Mouse (Mus musculus): ENCODE measurements around the gene Snu13. TPM values are rescaled to one million over a fixed set of nuclear protein-coding genes. Genes with fewer than 3 reads are reported as not detected.

The Snu13 gene
- polyA plus RNA-seq, 1 experiment from 2014 or later: 289 TPM

DNA sequence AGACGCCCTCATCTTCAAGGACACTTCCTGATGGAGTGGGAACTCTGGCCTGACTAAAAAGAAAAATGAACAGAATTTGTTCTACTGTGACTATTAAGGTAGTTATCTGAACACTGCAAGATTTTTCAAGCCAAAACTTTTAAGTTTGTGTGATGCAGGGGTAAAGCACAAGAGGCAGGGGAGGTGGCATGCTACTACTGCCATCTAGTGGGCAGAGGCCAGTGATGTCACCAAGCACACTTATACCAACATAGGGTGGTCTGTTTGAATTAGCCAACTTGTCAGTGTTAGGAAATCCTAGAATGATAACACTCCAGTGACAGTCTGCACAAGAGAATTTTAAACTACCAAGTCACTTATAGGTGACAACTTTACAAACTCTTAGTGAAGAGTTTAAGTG is 6.7 kb downstream of the Snu13 start:
- ATAC-seq (replicated peaks; ENCODE audit: low FRiP score) (no peak), DNase-seq (ENCODE audit: low spot score) (peak; percentile 75)
- WGBS: 92% methylated on average over 1 of the region's 1 CpGs
- no peaks in the 10 kb centered on the region for H3K27me3 ChIP-seq (ENCODE audit: control insufficient read depth, insufficient read depth, low read length)
- H3K27ac ChIP-seq (ENCODE audit: low read depth, low read length): no peak overlapping the region
- no peaks in the 10 kb centered on the region for H3K9me3 ChIP-seq (ENCODE audit: control insufficient read depth, low read length)
- no peak overlapping the region for H3K4me2 ChIP-seq (ENCODE audit: low read depth, low read length, severe bottlenecking)
- H3K4me3 ChIP-seq (ENCODE audit: low read depth, low read length): no peak overlapping the region
- no peaks in the 10 kb centered on the region for H3K4me1 ChIP-seq (replicated peaks; ENCODE audit: control insufficient read depth, insufficient read depth, low read length)
- H3K36me3 ChIP-seq (ENCODE audit: control insufficient read depth, insufficient read depth, low read length): peaks cover 2% of the 10 kb centered on the region; the same call in 1 of the 2 replicates
- H3K9ac ChIP-seq (ENCODE audit: low read length): no peak overlapping the region

DNA sequence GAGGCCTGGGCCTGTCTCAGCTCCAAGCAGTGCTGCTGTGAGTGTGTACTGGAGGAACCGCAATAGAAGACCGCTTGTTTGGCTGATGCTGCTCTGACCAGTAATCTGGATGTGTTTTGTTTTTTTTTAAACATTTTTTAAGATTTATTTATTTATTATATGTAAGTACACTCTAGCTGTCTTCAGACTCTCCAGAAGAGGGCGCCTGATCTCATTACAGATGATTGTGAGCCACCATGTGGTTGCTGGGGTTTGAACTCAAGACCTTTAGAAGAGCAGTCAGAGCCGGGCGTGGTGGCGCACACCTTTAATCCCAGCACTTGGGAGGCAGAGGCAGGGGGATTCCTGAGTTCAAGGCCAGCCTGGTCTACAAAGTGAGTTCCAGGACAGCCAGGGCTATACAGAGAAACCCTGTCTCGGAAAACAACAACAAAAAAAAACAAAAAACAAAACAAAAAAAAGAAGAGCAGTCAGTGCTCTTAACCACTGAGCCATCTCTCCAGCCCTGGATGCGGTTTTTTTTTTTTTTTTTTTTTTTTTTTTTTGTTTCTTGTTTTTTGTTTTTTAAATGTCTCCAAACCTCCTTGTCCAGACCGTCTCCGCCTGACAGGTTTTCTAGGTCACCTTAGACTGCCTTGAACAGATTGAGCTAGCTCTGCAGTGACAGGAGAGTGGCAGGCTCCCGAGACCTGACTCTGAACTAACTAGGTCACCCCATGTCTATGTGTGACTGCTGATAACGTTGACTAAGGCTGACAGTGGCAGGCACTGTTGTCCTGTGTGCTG is 11.3 kb downstream of the Snu13 start:
- no peak overlapping the region for H3K4me3 ChIP-seq (ENCODE audit: low read depth, low read length)
- no peak overlapping the region for H3K27ac ChIP-seq (ENCODE audit: low read depth, low read length)
- H3K4me1 ChIP-seq (replicated peaks; ENCODE audit: control insufficient read depth, insufficient read depth, low read length): no peaks in the 10 kb centered on the region
- WGBS: 86% methylated on average over 12 of the region's 12 CpGs
- H3K27me3 ChIP-seq (ENCODE audit: control insufficient read depth, insufficient read depth, low read length): no peaks in the 10 kb centered on the region
- no peaks in the 10 kb centered on the region for H3K9me3 ChIP-seq (ENCODE audit: control insufficient read depth, low read length)
- ATAC-seq (replicated peaks; ENCODE audit: low FRiP score) (no peak), DNase-seq (ENCODE audit: low spot score) (no peak)
- no peak overlapping the region for H3K4me2 ChIP-seq (ENCODE audit: low read depth, low read length, severe bottlenecking)
- H3K36me3 ChIP-seq (ENCODE audit: control insufficient read depth, insufficient read depth, low read length): peaks cover 2% of the 10 kb centered on the region; the same call in 1 of the 2 replicates
- H3K9ac ChIP-seq (ENCODE audit: low read length): no peak overlapping the region

DNA sequence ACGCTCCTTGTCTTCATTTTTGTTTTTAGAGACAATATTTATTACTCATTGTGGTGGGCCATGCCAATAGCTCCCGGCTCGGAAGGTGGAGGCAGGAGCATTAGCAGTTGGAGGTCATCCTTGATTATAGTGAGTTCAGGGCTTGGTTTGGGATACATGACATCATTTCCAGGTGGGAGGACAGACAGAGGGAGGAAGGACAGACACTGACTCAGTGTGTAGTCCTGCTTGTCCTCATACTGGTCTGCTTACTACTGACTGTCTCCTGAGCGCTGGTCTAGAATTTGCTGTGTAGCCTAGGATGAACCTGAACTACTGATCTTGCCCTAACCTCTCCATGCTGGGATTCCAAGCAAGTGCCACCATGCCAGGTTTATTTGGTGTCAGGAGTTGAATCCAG is 13.6 kb downstream of the Snu13 start, which contains the start of gene Desi1:
Desi1 (minus strand) TSS at position 101 of the 400 bp plus-strand sequence.
- Histone ChIP-seq H3K4me1 (replicated peaks; ENCODE audit: control insufficient read depth, insufficient read depth, low read length) (no peaks in the 10 kb centered on the region), H3K27ac (ENCODE audit: low read depth, low read length) (no peak within 1 kb of the TSS), H3K9me3 (ENCODE audit: control insufficient read depth, low read length) (no peaks in the 10 kb centered on the region), H3K9ac (ENCODE audit: low read length) (no peak within 1 kb of the TSS), H3K4me2 (ENCODE audit: low read depth, low read length, severe bottlenecking) (no peak within 1 kb of the TSS), H3K4me3 (ENCODE audit: low read depth, low read length) (no peak within 1 kb of the TSS), H3K27me3 (ENCODE audit: control insufficient read depth, insufficient read depth, low read length) (no peaks in the 10 kb centered on the region), H3K36me3 (ENCODE audit: control insufficient read depth, insufficient read depth, low read length) (peaks cover 3% of the 10 kb centered on the region; the same call in 1 of the 2 replicates)
- no peak for ATAC-seq (replicated peaks; ENCODE audit: low FRiP score)
- WGBS: 94% methylated on average over 4 of the region's 4 CpGs
- no peak for DNase-seq (ENCODE audit: low spot score)

DNA sequence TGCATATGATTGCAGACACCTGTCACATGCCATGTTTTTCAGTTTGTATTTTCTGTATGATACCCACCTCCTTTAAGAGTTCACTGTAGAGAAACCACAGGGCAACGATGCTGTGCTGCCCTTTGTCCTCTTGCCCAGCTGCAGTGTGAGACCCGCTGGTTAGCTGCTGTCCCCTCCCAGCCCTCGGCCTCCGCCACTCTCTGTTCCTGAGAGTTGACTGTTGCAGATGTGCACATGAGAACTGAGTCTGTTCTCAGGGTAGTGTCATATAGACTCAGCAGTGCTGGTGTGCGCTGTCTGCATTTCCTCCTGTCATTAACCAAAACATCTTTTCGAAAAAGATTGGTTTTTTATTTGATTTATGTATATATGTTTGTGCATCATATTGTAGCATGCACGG is 15.0 kb downstream of the Snu13 start:
- peaks cover 7% of the 10 kb centered on the region; the same call in 1 of the 2 replicates for H3K36me3 ChIP-seq (ENCODE audit: control insufficient read depth, insufficient read depth, low read length)
- H3K4me3 ChIP-seq (ENCODE audit: low read depth, low read length): no peak overlapping the region
- DNase-seq (ENCODE audit: low spot score) (no peak), ATAC-seq (replicated peaks; ENCODE audit: low FRiP score) (no peak)
- no peak overlapping the region for H3K9ac ChIP-seq (ENCODE audit: low read length)
- H3K27ac ChIP-seq (ENCODE audit: low read depth, low read length): no peak overlapping the region
- WGBS: 91% methylated on average over 7 of the region's 7 CpGs
- no peaks in the 10 kb centered on the region for H3K9me3 ChIP-seq (ENCODE audit: control insufficient read depth, low read length)
- H3K4me2 ChIP-seq (ENCODE audit: low read depth, low read length, severe bottlenecking): no peak overlapping the region
- no peaks in the 10 kb centered on the region for H3K27me3 ChIP-seq (ENCODE audit: control insufficient read depth, insufficient read depth, low read length)
- H3K4me1 ChIP-seq (replicated peaks; ENCODE audit: control insufficient read depth, insufficient read depth, low read length): no peaks in the 10 kb centered on the region

DNA sequence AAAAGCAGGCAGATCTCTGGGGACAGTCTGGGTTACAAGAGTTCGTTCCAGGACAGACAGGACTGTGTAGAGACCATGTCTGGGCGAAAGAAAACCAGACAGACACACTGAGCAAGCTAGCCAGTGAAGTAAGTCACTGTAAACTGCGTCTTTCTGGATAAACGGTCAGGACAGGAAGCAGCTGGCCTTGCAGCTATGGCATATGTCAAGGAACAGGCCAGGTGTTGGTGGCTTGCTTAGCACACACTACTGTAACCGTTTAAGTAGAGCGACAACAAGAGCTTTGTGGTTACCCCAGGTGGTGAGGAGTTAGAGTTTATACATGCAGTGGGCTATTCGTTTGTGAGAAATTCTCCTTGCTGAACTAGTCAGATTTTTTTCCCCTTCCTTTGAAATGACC is 19.7 kb downstream of the Snu13 start:
- no peaks in the 10 kb centered on the region for H3K27me3 ChIP-seq (ENCODE audit: control insufficient read depth, insufficient read depth, low read length)
- WGBS: 92% methylated on average over 7 of the region's 7 CpGs
- DNase-seq (ENCODE audit: low spot score): no peak
- peaks cover 17% of the 10 kb centered on the region for H3K36me3 ChIP-seq (ENCODE audit: control insufficient read depth, insufficient read depth, low read length)
- H3K4me1 ChIP-seq (replicated peaks; ENCODE audit: control insufficient read depth, insufficient read depth, low read length): no peaks in the 10 kb centered on the region
- no peaks in the 10 kb centered on the region for H3K9me3 ChIP-seq (ENCODE audit: control insufficient read depth, low read length)
- no peak overlapping the region for H3K9ac ChIP-seq (ENCODE audit: low read length)
- no peak overlapping the region for H3K4me2 ChIP-seq (ENCODE audit: low read depth, low read length, severe bottlenecking)
- H3K27ac ChIP-seq (ENCODE audit: low read depth, low read length): no peak overlapping the region
- no peak overlapping the region for H3K4me3 ChIP-seq (ENCODE audit: low read depth, low read length)
- ATAC-seq (replicated peaks; ENCODE audit: low FRiP score): no peak

DNA sequence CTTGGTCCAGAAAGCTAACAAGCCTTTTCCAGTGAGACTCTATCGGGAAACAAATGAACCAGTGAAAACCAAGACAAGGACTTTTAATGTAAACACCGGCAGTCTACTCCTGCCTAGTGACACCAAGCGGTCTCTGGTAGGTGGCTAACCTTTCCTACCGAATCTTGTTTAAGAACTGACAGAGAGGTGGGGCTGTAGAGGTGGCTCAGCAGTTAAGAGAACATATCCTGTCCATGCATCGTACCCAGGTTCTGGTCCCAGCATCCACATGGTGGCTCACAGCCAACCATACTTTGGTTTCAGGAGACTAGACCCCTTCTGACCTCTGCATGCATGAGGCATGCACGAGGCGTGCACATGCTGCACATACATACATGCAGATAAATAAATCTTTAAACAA is 20.1 kb downstream of the Snu13 start:
- Histone ChIP-seq H3K9ac (ENCODE audit: low read length) (no peak overlapping the region), H3K4me3 (ENCODE audit: low read depth, low read length) (no peak overlapping the region), H3K4me2 (ENCODE audit: low read depth, low read length, severe bottlenecking) (no peak overlapping the region), H3K4me1 (replicated peaks; ENCODE audit: control insufficient read depth, insufficient read depth, low read length) (no peaks in the 10 kb centered on the region), H3K36me3 (ENCODE audit: control insufficient read depth, insufficient read depth, low read length) (peaks cover 17% of the 10 kb centered on the region), H3K27ac (ENCODE audit: low read depth, low read length) (no peak overlapping the region), H3K9me3 (ENCODE audit: control insufficient read depth, low read length) (no peaks in the 10 kb centered on the region), H3K27me3 (ENCODE audit: control insufficient read depth, insufficient read depth, low read length) (no peaks in the 10 kb centered on the region)
- ATAC-seq (replicated peaks; ENCODE audit: low FRiP score) (no peak), DNase-seq (ENCODE audit: low spot score) (no peak)
- 95% methylated on average over 7 of the region's 7 CpGs for WGBS

DNA sequence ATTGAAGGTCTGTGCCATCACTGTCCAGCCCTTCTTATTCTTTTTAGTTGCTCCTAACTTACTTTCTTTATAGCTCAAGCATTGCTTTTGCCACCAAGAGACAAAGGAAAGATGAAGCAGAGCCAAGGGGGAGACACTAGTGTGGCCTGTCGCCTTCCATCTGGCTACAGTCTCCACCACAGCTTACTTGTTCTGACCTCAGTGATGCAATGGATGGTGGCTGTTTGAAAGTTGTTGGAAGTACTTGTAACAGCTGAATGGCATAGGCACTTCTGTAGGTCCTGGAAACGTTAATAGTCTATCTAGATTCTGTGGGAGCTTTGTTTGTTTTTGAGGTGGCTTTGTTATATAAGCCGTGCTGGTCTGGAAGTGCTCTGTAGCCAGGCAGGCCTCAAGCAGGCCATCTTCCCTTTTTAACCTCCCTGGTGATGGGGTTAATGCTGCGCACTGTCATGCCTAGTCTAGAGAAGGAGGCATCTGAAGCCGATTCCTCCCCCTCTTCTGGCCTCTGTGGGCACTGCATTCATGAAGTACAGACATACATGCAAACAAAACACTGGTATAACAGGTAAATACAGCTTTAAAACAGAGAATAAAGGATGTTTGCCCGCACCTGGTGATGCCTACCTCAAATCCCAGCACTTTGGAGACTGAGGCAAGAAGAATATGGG is 23.3 kb downstream of the Snu13 start:
- H3K27ac ChIP-seq (ENCODE audit: low read depth, low read length): no peak overlapping the region
- DNase-seq (ENCODE audit: low spot score): no peak
- H3K4me1 ChIP-seq (replicated peaks; ENCODE audit: control insufficient read depth, insufficient read depth, low read length): no peaks in the 10 kb centered on the region
- peaks cover 14% of the 10 kb centered on the region for H3K36me3 ChIP-seq (ENCODE audit: control insufficient read depth, insufficient read depth, low read length)
- ATAC-seq (replicated peaks; ENCODE audit: low FRiP score): no peak
- H3K27me3 ChIP-seq (ENCODE audit: control insufficient read depth, insufficient read depth, low read length): no peaks in the 10 kb centered on the region
- H3K9ac ChIP-seq (ENCODE audit: low read length): no peak overlapping the region
- 92% methylated on average over 6 of the region's 6 CpGs for WGBS
- no peak overlapping the region for H3K4me3 ChIP-seq (ENCODE audit: low read depth, low read length)
- H3K4me2 ChIP-seq (ENCODE audit: low read depth, low read length, severe bottlenecking): no peak overlapping the region
- H3K9me3 ChIP-seq (ENCODE audit: control insufficient read depth, low read length): no peaks in the 10 kb centered on the region

DNA sequence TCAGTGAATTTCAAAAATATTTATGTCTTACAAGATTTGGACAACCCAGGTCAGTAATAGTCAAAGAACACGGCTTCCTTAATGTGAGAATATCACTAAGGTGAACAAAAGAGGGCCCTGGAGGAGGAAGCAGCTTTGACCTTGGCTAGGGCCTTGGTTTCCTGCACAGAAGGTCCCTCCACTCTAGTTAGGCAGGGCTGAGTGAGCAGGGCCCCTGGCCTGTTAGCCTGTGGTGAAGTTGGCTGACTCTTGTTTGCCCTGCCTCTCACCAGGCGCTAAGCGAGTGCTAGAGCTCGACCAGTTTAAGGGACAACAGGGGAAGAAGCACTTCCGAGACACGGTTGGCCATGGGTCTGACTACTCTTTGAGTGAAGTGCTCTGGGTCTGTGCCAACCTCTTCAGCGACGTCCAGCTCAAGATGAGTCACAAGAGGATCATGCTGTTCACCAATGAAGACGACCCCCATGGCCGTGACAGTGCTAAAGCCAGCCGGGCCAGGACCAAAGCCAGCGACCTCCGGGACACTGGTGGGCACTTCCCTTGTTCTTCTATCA is 24.8 kb downstream of the Snu13 start:
- ATAC-seq (replicated peaks; ENCODE audit: low FRiP score) (no peak), DNase-seq (ENCODE audit: low spot score) (no peak)
- H3K36me3 ChIP-seq (ENCODE audit: control insufficient read depth, insufficient read depth, low read length): peaks cover 13% of the 10 kb centered on the region
- H3K4me3 ChIP-seq (ENCODE audit: low read depth, low read length): no peak overlapping the region
- no peak overlapping the region for H3K4me2 ChIP-seq (ENCODE audit: low read depth, low read length, severe bottlenecking)
- no peak overlapping the region for H3K27ac ChIP-seq (ENCODE audit: low read depth, low read length)
- no peak overlapping the region for H3K9ac ChIP-seq (ENCODE audit: low read length)
- WGBS: 91% methylated on average over 13 of the region's 13 CpGs
- no peaks in the 10 kb centered on the region for H3K4me1 ChIP-seq (replicated peaks; ENCODE audit: control insufficient read depth, insufficient read depth, low read length)
- no peaks in the 10 kb centered on the region for H3K27me3 ChIP-seq (ENCODE audit: control insufficient read depth, insufficient read depth, low read length)
- H3K9me3 ChIP-seq (ENCODE audit: control insufficient read depth, low read length): no peaks in the 10 kb centered on the region
